Mouse (Mus musculus): Measurements from ENCODE around the gene Gse1.
A peak's percentile ranks its signal among the peaks of the same experiment; 100 is the strongest.

The Gse1 gene

GRCm38 (mm10) chr8:120471166-120471565 lies 242.9 kb downstream of the Gse1 start:
- DNase-seq = peak; percentile 72

- no peak for DNase-seq
These were observed 243.5 kb downstream of the Gse1 start for GRCm38 (mm10) chr8:120471752-120472151.

- DNase-seq = peak; percentile 51
These were observed 244.0 kb downstream of the Gse1 start for GRCm38 (mm10) chr8:120472230-120472629.

GRCm38 (mm10) chr8:120473729-120474364 lies 245.6 kb downstream of the Gse1 start:
- no peak for DNase-seq

- no peak for DNase-seq
These were observed 246.4 kb downstream of the Gse1 start for GRCm38 (mm10) chr8:120474496-120475235.

GRCm38 (mm10) chr8:120475462-120476201 lies 247.4 kb downstream of the Gse1 start:
- DNase-seq = no peak

GRCm38 (mm10) chr8:120476711-120477575 lies 248.7 kb downstream of the Gse1 start:
- DNase-seq = no peak

- no peak for DNase-seq
These were observed 250.5 kb downstream of the Gse1 start for GRCm38 (mm10) chr8:120478754-120479153.

GRCm38 (mm10) chr8:120479691-120480090 lies 251.4 kb downstream of the Gse1 start:
- DNase-seq = no peak

- no peak for DNase-seq
These were observed 253.9 kb downstream of the Gse1 start for GRCm38 (mm10) chr8:120482015-120482689.

GRCm38 (mm10) chr8:120484460-120484859 lies 256.2 kb downstream of the Gse1 start:
- DNase-seq = no peak

GRCm38 (mm10) chr8:120485116-120485515 lies 256.9 kb downstream of the Gse1 start:
- DNase-seq = no peak

GRCm38 (mm10) chr8:120485551-120486476 lies 257.6 kb downstream of the Gse1 start:
- no peak for DNase-seq

- peak; percentile 85 for DNase-seq
These were observed 258.5 kb downstream of the Gse1 start for GRCm38 (mm10) chr8:120486477-120487376.

GRCm38 (mm10) chr8:120487377-120487728 lies 259.1 kb downstream of the Gse1 start:
- no peak for DNase-seq

GRCm38 (mm10) chr8:120487729-120488510 lies 259.7 kb downstream of the Gse1 start:
- DNase-seq = peak; percentile 90

- DNase-seq = peak; percentile 61
These were observed 260.4 kb downstream of the Gse1 start for GRCm38 (mm10) chr8:120488636-120489131.

- DNase-seq = peak; percentile 76
These were observed 261.0 kb downstream of the Gse1 start for GRCm38 (mm10) chr8:120489142-120489754.

Measured in embryo, embryonic 11 days (tissue).